Mouse (Mus musculus): ENCODE measurements around the gene Fxyd6.

DNA sequence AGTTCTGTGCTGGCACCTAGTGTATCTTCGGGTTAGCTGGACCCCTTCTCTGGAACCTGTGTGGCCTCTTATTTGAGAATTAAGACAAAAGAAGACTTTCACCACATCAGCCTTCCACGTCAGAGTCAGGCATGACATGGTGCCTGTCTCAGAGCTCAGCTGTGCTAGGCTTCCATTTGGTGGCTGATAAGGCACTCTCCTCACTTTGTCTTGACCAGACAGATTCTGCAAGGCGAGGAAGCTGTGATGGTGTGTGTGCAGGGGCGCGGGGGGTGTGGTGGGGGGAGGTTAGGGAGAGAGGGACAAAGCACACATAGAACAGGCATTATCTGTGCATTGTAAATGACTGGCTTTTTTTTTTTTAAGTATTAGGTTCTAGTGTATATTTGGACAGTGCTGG lies 59.4 kb downstream of the Fxyd6 start:
- TF ChIP-seq CTCF (IDR thresholded peaks at IDR 0.05; ENCODE audit: low read depth, low read length) = no peak
- TF ChIP-seq POLR2A (IDR thresholded peaks at IDR 0.05; ENCODE audit: extremely low read depth, insufficient read depth, low read length) = no peak

Measured in liver, adult 2 months (tissue).